Mouse (Mus musculus) urinary bladder, postnatal 36 days (tissue): ENCODE measurements around the gene Cpeb3.

ENCODE experiments used
- DNase-seq, 2 experiments: peaks; one replicate each; pipeline ENCODE4 v3.0.0; 2022; ENCODE audit warnings: low spot score in 2 of 2, mixed read lengths in 1 of 2

The Cpeb3 gene

DNA sequence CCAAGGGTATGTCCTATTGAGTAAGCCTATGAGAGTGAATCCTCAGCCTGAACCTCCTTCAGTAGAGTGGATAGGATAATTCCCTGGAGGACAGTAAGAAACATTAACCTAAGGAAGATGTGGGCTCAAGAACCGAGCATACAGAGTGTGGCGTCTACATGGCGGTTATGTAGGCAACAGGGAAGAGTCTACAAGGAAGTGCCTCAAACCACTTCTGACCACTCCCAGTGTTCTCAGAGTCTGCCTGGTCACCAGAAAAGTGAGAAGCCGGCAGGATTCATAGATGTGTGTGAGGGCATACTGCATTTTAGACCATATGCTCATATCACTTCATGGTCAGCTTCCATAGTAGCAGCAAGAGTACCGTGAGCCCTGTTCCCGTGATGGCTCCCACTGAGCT, 159.9 kb downstream of the Cpeb3 start:
- DNase-seq, result no peak

DNA sequence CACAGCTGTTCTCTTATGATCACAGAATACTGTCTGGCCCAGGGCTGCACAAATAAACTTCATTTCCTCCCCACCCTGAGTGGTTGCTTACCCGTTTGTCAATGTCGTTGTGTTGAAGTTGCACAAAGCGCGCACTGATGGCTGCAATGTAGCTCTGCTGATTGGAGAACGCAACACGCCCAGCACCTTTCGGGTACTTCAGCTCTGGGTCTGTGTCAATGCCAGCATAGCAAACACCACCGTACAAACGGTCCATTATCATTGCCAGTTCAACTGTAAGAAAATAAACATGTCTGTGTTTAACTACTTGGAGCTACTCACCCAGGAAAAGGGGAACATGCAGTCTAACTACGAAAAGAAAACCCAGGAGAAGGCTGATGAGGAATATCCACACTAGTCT, 164.0 kb downstream of the Cpeb3 start:
- no peak for DNase-seq

DNA sequence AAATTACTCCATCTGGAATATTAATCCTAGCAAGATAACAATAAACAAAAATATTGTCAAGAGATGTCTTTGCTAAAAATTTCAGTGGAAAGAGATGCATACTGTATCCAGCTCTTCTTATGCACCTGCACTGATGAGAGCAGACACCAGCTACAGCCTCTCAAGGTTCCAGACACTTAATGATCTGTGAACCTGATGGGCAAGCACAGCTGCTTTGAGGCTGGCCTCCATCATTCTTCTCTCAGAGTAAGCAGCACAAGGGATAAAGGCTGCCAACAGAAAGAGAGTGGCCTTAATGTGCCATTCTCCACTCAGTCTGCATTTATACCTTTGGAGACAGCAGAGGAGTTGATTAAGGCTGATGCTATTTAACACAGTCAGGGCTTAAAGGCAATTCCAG, 167.5 kb downstream of the Cpeb3 start:
- no peak for DNase-seq

DNA sequence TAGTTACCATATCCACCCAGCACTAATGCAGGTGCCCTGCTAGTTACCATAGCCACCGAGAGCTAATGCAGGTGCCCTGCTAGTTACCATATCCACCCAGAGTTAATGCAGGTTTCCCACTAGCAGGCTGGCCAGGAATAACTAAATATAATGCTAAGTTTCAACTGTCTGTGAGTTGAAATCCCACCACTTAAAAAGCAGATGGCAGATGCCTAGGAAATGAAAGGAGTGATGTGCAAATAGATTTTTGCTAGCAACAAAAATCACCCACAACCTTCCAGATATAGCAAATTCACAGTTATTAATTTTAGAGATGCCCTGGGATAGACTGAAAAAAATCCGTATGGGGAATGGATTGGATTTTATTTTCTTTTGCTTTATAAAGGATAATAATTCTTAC, 176.0 kb downstream of the Cpeb3 start:
- no peak for DNase-seq

DNA sequence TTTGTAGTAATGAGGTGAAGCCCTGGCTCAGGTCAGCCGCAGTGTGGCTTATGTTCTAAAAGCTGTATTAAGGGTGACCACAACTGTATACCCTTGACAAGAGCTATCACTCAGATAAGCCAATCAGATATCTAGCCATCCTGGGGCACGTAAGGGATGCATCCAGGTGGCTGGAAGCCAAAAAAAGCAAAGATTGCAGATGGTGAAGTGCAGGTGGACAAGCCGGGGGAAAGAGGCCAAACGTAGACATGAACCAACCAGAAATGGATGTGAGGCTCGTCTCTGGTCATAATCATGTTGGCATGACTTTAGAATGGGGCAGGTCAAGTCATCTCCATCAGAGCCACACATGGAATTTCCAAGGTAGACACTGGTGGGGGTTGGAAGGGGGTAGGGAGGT, 177.0 kb downstream of the Cpeb3 start:
- DNase-seq, result no peak

DNA sequence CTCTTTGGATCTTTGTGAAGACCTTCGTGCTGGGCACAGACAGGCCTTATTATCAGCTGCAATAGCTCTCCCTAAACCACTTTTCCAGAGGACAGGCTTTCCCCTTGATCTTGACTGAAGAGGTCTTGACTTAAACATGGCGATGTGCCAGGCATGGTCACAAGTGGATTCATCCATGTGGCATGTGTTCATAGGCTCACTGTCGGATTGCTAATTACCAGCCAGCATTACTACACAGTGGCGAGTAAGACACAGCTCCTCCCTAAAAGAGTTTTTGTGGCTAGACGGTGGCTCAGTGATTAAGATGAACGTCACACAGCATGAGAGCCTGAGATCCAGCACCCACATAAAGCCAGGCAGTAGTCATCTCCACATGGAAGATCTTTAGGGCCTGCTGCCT, 178.6 kb downstream of the Cpeb3 start:
- no peak for DNase-seq

DNA sequence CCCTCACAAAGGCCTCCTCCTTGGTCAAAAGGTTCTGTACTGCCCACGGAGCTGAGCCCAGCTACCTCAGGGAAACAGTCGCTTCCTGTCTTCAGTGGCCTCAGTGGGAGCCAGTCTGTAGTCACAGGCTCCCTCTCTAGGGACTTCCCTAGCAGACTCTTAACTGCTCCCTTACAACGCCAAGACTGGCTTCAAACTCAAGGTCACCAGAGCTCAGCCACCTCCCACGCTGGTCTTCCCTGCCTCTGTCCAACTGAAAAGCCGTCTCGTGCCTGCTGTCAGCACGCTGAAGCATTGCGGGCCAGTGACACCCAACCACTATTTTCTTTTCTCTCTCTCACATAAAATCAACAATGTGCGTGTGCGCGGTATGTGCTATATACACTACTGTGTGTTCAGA, 182.0 kb downstream of the Cpeb3 start:
- no peak for DNase-seq

GRCm38 (mm10) chr19:37025839-37026319, 182.5 kb downstream of the Cpeb3 start:
- DNase-seq, result no peak

- DNase-seq, result no peak
Observed at GRCm38 (mm10) chr19:37022146-37022545, 186.3 kb downstream of the Cpeb3 start.

GRCm38 (mm10) chr19:37020951-37021350, 187.4 kb downstream of the Cpeb3 start:
- DNase-seq, result no peak

DNA sequence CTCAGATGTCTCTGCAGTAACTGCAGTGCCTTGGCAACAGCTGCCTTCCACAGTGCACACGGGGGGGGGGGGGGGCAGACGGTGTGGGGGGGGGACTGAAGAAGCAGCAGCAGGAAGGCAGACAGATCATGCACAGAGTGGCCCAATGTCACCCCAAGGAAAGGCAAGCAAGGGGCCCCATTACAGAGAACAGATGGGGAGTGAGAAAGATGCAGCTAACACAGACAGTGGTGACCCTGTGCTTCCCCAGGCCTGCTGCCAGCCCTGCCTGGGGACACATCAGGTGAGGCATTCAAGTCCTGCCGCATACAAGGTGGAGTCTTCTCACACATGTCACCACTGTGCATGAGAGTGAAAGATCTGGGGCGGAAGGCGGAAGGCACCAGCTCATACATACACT, 187.9 kb downstream of the Cpeb3 start:
- DNase-seq, result no peak

DNA sequence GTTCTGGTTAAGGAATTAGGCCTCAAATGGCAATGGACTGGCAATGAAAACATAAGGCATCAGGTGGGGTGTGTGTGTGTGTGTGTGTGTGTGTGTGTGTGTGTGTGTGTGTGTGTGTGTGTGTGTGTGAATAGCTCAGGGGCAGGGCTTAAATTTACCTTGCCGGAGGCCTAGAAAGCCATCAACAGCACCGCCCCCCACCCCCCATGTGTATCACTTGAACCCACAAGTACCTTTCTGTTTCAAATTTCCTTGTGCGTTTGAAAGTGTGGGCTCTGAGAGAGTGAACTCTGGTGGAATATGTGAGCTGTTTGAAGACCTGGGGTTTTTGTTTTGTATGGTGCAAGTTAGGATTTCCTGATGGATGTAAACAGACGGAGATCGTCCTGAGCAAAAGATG, 189.5 kb downstream of the Cpeb3 start:
- no peak for DNase-seq

- DNase-seq, result peak; percentile 48 to 54
Observed at GRCm38 (mm10) chr19:37018411-37018810, 190.0 kb downstream of the Cpeb3 start.

DNA sequence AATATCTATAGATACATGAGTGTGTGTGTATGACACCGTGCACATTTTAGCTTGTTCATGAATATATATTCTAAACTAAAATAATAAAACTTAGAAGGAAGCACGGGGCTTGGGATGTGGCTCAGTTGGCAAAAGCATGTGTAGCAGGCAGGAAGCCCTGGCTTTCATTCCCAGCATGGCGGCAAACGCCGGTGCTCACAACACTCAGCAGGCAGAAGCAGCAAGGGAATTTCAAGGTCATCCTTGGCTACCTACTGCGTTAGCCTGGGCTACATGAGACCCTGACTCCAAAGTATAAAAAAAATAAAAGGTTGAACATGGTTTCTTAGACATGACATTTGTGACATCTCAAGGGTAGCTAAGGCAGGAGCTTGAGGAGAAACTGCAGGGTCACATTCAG, 191.5 kb downstream of the Cpeb3 start:
- DNase-seq, result no peak

DNA sequence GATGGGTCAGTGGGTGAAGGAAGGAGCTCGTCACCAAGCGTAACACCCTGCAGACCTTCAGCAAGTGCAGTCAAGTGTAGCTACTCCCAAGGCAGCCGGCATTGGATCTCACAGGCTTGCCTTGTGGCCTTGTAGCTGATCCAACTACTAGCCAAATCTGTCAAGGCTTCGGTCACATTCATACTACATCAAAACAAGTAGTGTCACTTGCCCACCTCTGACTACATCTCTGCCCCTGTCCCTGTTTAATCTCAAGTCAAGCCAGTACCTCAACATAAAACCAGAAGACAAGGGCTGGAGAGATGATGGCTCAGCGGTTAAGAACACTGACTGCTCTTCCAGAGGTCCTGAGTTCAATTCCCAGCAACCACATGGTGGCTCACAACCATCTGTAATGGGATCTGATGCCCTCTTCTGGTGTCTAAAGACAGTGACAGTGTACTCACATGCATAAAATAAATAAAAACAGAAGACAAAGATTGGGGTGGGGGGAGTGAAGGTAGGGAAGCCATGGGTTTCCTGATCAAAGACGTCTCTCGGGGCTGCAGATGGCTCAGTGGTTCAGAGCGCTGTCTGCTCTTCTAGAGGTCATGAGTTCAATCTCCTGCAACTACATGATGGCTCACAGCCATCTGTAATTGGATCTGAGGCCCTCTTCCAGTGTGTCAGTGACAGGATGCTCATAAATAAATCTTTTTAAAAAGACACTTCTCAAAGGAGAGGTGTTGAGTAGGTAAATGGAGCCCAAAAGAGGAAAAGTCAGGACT, 194.0 kb downstream of the Cpeb3 start:
- DNase-seq, result no peak

GRCm38 (mm10) chr19:37013461-37013860, 194.9 kb downstream of the Cpeb3 start:
- DNase-seq, result no peak

DNA sequence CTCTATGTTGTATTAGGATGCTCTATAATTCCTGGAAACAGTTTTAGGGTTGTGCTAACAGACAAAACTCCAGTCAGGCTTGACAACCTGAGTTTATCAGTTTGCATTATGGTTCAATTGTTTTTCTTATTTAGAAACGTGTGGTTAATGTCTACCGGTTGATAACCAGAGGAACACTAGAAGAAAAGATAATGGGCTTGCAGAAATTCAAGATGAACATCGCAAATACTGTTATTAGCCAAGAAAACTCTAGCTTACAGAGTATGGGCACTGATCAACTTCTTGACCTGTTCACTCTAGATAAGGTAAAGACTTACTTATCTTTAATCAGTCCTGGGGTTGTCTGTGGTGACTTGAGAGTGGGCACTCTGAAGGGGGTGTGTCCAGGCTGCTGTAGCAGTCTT, 198.5 kb downstream of the Cpeb3 start:
- DNase-seq, result no peak

DNA sequence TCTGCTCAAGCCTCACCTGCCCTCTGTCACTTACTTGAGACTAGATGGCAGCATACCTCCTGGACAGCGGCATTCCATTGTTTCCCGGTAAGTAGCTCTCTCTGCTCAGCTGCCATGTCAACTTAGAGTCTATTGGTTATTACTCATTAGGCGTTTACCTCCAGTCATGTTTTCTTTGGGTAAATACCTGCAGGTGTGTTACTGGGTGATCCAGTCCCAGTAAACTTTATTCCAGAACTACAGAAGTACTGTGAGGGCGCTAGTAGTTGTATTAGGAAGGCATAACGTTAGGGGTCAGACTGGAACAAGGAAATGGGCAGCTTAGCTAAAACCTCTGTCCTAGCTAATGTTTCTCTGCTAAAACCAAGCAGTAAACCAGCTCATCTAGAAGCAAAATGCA, 203.8 kb downstream of the Cpeb3 start:
- no peak for DNase-seq
